Mouse (Mus musculus): ENCODE data around the gene Nhlh1. TPM values are rescaled to one million over a fixed set of nuclear protein-coding genes. Genes with fewer than 3 reads are reported as not detected.

Gene Nhlh1
- total RNA-seq, 2 experiments from 2014 or later, result not detected

DNA sequence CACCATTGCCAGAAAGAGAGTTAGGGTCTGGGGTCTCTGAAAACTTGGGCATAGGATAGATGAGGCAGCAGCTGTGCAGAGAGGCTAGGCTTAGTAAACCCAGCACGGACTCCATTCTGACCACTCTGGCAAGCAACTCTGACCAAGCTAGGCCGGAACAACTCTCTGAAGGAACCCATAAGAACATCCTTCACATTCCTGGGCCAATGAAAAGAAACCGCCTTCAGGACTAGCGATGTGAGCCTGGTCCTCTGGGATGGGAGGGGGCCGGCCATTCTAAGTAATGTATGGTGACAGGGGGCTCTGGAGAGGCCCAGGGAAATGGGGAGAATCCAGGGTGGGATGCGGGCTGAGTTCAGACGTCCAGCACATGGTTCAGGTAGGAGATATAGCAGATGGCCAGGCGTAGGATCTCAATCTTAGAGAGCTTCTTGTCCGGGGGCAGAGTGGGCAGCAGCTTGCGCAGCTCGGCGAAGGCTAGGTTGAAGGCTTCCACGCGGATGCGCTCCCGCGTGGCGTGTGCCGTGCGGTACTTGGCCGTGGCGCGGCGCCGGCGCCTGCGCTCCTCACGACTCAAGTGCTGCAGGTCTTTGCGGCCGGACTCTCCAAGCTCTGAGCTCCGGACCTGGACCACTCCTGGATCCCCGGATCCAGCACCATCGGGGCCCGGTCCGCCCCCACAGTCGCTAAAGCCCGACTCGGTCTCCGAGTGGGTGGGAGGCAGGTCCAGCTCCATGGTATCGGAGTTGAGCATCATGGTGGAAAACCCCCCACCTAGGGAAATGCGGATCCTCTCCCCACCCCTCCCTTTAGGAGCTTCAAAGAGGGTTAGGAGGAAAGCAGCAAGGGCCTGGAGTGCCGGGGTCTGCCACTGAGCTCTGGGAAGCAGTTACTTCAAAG is 3.6 kb downstream of the Nhlh1 start:
- DNase-seq (ENCODE audit: low spot score in 2 of 2), result no peak

DNA sequence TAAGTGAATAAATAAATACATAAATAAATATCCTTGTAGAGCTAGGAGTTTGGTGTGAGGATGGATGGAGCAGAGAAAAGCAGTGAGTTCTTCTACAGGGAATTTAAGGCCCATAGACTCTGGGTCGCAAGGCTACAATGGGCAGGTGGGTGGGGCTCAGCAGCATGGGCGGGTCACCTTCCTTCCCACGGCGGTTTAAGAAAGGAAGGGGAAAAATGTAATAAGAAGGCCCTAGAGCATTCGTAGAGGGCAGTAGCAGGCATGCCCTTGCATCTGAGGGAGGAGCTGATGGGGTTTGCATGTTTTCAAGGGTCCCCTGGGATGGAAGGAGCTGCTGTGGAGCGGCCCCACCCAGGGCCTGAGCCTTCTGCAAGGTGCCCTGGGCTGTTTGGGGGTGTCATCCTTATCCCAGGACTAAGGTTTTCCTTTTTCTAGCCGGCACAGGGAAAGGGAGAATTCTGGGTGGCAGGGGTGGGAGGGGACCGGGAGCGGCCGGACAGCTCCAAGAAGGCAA is 4.5 kb downstream of the Nhlh1 start:
- DNase-seq (ENCODE audit: low spot score in 2 of 2), result no peak

DNA sequence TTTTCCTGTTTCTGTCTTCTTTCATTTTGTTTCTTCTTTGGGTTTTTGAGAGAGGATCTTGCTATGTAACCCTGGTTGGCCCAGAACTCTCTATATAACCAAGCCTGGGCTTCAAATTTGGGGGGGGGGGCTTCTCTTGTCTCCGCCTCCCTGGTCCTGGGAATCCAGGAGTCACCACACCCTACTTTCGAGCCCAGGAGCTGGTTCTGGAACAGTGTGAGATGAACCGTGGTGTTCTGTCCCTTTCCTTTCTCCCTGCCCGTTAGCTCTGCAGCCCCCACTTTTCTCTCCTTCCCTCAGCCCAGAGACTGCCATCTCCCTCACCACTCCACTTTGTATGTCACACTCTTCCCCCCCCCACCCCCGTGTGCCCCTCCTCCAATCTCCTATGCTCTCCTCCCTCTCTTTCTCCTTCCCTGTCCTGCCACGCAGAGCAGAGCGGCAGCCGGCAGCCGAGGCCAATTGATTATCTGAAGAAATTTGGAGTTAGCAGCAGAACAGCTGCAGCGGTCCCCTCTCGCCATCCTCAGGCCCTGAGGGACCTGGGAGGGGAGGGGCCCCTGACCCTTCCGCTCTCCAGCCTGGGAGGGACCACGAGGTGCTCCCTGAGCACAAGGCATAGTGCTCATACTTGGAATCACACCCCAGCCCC is 8.1 kb downstream of the Nhlh1 start:
- no peak for DNase-seq (ENCODE audit: low spot score in 2 of 2)

DNA sequence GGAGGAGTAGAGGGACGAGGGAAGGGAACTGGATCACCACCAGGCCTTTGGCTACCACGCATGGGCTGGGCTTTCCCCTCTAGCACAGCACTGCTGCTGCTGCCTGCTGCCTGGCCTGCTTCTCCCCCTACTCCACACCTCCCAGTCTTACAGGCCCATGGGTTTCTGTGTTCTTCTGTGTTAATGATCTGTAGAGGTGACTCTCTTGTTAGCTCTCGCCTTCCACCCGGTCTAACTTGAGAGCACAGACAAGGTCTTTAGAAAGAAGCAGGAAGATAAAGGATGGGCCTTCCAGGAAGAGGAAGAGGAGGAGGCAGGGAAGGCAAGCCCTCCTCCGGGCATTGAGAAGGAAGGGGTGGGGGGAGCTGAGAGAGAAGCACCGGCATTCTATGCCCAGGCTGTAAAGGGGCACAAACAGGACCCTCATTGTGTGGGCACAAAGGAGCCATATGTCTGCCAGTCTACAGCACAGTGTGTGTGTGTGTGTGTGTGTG is 9.1 kb downstream of the Nhlh1 start:
- DNase-seq (ENCODE audit: low spot score in 2 of 2), result no peak

DNA sequence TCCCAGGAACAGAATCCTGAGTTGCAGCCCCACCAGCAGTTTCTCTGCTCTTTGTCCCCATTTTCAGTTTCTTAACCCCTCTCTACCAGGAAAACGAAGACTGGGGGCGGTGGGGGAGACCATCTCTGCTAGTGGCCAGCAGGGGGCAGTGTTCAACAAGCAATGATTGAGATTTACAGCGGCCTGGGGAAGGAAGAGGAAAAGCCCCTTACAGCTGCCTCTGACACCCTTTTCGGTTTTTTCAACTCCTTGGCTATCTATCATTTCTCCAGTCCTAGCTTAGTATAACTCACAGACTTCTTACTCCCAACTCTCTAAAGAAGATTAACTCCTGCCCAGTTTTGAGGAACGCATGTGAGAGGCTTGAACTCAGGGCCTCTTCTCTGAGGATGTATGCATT is 10.4 kb downstream of the Nhlh1 start:
- peak; percentile 58 to 76 for DNase-seq (ENCODE audit: low spot score in 2 of 2)

DNA sequence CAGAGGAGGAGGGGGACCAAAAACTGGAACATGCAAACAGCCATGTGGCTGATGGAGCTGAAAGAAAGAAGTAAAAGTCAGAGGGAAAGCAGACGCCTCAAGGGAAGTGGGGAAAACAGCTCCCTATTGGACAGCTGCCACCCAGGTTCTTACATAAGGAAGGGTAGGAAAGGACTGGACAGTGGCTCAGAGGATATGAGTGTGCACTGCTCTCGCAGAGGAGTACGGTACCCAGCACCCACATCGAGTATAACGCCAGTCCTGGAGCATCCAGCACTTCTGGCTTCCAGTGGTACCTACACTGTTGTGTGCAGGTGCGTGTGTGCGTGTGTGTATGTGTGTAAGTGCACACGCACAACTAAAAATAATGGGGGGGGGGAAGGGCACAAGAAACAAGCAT is 11.0 kb downstream of the Nhlh1 start:
- no peak for DNase-seq (ENCODE audit: low spot score in 2 of 2)

DNA sequence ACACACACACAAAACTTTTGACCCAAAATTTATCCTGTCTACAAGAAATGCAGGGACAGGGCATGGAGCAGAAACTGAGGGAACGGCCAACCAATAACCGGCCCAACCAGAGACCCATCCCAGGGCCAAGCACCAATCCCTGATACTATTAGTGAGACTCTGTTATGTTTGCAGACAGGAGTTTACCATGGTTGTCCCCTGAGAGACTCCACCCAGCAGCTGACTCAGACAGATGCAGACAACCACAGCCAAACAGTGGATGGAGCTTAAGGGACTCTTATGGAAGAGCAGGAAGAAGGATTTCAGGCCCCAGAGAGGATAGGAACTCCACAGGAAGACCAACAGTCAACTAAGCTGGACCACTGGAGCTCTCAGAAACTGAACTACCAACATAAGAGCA is 27.5 kb downstream of the Nhlh1 start:
- no peak for DNase-seq (ENCODE audit: low spot score in 2 of 2)

DNA sequence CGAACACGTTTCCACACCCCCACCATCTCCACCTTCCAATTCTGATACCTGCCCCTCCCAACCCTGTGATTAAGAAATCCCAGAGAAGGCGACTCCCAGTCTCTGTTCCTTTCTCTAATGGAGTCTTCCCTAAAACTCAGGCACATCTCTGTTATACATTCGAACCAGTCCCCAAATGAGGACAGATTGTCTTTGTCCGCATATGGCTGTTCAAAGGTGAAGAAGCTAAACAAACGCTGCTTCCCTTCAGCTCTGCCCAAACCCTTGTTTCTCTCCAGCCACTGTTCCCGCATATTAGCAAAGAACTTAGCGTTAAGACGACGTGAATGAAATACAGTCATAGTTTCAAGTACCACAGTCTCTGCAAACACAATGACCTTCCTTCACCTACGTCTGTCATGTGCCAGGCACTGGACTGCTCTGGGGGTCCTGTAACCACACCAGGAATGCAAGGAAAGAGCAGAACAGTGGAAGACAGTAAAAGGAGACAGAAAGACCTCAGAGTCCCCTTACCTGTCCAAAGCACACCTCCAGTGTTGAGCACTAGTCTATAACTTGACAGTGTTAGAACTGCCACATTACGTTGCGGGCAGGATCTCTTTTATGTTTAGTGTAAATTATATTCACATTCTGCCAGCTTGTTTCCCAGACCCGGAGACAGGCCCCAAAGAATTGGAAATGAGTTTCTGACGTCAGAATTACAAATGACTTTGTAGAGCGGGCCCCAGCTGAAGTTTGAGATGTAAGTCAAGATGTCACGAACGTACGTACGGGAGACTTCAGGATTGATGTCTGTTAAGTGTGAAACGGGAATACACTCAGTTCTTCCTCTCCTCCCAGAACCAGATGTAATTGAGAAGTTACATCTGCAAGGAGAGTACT is 28.7 kb downstream of the Nhlh1 start, which contains the start of gene Vangl2:
Gene Vangl2 (minus strand): TSS at position 51 of the 882 bp plus-strand sequence.
- DNase-seq (ENCODE audit: low spot score in 2 of 2), result no peak

DNA sequence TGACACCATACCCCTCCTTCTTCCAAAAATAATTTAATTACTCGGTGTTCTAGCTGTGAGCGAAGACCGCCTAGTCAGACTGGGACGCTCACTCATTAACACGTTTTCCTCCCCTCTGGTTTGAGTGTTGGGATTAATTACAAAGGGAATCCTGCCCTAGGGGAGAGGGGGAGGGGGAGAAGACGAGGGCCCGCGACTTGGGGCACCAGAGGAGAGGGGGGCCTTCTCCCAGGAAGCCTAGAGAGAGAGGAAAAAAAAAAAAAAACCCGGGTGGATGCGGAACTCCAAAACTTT is 29.6 kb downstream of the Nhlh1 start:
- DNase-seq (ENCODE audit: low spot score in 2 of 2), result no peak

DNA sequence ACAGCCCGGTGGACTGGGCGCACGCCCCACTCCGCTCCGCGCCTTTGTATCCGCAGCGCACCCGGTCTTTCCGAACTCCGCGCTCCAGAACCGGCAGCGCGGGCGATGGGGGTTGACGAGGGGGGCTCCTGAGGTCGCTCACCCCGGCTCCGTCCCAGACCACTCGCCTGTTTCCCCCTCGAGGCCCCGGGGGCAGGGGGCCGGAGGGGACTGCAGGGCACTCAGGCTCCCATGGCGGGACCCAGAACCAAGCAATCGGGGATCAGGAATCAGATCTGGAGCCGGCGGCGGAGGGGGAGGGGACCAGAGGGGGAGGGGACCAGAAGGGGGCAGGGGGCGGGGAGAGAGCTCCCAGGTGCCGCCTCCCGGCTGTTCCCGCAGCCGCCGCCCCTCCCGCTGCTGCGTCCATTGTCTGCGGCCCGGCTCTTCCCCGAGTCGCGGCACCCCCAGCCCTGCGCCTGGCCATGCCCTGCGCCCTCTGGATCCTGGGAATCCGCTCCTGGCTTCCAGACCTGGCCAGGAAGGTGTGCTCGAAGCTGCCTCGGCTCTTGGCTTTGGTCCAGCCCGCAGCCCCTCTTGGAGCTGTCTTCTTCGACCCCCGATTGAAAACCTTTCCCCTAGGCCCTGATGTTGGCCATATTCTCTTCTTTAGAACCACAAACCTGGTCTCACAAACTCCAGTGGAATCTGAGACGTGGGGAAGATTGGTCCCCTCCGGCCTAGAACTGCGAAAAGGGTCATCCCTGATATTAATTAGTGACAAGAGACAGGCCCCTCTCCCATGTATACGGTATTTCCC is 30.2 kb downstream of the Nhlh1 start:
- DNase-seq (ENCODE audit: low spot score in 2 of 2), result peak; percentile 87 to 89

DNA sequence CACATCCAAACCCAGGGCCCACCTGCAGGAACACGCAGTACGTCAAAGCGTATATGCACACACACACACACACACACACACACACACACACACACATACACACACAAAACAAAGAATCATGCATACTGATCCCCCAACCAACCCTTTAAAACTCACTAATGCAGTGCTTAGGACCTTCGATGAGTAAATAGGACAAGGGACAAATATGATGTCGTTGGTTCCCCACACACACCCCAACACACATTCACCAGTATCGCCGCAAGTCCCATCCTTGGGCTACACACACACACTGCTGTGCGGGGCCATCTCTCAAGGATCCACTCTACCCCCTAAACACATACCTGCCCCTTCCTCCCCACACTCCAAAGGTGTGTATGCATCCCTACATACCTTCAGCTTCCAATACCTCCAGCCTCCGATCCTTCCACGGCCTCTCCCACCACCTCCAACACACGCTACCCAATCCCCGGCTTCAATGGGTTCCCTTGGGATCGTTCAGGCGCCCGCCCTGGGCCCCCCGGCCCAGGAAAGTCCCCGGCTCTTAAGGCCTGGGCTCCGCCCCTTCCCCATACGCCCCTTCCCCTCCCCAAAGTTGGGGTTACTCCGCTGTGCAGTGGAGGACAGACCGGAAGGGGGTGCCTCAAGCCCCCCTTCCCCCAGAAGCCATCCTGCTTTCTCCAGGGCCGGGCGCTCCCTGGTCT is 31.0 kb downstream of the Nhlh1 start:
- DNase-seq (ENCODE audit: low spot score in 2 of 2), result no peak

DNA sequence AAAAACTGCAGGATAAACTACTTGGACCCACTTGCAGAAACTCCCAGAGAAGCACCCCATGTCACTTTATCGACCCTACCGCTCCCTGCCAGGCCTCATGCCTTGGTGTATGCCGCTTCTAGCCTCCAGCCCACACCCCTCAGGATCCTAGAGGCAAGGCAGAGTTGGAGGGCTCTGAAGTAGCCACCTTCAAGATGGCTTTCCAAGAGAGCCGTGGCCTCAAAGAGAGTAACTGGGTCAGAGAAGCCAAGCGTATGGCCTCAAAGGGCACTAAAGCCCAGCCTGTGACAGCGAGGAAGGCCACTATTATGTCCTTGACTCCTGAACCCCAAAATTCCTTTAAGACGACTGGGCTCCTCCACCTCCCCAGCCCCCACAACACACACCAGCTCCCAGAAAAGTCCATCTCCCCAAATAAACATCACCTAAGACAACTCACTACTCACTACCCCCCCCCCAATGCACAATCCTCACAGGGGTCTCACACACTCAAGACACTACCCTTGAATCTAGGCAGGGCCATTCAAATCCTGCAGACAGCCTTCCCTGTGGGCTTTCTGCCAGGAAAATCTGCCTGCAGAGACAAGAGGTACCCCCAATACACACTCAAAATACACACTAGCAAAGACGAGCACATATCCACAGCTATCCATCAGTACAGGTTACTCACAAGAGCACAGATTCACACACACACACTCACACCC is 32.0 kb downstream of the Nhlh1 start:
- DNase-seq (ENCODE audit: low spot score in 2 of 2), result no peak

DNA sequence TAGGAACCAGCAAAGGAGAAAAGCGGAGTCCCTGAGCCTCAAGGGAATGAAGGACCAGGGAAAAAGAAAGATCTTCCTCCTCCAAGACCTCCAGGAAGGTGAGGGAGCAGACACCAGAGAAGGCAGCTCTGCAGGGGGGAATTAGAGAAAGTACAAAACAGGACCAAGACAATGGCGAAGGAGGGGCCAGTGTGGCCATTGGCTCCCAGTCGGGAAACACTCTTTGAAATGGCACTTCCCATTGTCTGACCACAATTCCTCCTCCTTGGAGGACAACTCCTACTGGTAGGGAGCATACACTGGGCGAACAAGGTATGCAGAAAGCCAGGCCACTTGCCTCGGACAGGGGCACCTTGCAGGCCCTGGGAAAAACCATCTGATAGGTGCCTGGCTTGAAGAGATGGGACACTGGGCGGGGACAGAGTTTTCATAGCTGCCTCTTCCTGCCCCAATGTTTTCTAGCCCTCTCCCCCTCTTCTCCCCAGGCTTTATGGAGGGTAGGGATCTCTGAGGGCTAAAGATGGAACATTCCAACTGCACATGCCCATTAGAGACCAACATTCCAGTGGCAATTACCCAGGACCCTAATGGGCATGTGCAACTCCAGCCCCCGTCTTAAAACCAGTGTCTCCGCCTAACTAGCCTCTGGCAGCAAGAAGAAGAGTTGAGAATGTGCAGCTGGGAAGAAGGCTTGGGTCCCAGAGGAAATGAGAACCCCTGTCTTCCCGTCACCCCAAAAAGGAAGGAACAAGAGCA is 33.1 kb downstream of the Nhlh1 start:
- no peak for DNase-seq (ENCODE audit: low spot score in 2 of 2)

DNA sequence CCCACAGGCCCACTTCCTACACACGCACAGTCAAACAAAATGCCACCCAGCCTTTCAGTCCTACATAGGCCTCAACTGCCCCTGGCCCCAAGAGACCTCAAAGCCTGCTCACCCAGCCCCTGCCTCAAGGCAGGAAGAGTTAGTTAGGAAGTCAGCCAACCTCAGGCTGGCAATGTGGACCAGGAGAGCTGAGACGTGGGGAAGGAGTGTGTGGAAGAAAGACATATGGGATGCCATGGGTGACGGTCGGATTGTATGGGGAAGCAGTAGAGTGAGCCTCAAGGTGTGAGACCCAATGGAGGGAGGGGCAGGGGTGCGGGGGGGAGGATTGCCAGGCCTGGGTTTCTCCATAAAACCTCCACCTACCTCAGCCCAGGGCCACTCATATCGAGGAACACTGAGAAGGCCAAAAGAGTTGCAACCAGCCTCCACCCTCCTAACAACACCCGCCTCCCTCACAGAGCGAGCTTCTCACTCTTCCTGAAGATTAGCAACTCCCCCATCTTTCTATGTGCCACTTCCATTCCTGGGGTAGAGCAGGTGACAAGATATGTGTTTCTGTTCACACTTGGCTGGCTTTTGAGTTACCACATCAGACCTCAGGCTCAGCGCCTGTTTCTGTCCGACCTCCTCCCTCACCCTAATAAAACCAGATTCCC is 37.4 kb downstream of the Nhlh1 start:
- no peak for DNase-seq (ENCODE audit: low spot score in 2 of 2)

DNA sequence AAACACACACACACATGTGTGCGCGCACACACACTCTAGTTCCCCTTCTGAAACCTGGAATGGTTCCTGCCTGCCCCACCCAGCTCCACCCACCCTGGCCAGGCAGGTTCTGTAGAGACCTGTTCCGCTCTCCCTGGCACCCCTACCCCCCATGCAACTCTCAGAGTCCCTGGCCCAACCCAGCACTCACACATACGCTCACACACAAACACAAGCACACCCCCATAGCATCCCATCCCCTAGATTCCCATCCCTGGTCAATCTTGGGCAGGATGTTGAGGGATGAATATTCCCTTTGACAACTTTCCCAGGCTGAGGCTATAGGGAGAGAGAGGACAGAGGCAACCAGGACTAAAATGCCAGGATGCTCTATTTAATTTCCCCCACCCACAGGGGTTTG is 38.0 kb downstream of the Nhlh1 start:
- no peak for DNase-seq (ENCODE audit: low spot score in 2 of 2)

DNA sequence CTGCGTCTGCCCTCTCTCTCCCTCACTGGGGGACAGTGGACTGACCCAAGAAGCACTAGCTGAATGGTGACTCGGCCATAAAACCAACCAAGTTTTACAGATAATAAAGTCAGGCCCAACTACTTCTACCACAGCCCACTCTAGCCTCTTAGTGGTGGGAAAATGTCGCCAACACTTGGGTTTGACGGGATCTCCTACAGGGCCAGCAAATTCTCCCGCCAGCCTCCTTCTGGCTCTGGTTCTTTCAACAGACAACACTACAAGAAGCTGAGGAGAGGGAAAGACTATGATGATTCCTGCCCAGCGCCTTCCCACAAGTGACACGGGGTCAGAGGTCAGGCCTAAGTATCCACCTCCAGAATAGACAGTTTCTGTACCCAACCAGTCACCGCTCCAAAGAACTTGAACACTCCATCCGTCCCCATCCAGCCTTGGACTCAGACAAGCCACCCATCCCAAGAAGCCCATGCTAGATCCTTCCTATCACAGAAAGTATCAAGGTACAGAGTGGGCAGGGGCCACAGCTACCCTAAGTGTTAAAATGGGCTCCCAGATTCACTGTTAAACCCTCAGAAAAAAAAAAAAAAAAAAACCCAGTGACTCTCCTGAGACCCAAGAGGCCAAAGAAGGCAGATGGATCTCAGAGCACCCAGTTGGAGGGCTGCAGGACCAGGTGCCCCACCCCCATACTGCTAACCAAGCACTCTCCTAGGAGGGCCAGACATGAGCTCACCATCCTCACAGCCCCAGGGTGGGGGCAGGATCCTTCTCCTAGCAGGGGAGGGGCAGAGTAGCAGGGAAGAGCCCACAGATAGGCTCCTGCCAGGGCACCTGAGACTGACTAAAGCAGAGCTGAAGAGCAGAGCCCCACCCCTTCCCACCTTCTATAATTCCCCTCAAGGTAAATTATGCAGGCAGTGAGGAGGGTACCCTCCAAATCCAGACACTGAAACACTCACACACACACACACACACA is 38.7 kb downstream of the Nhlh1 start:
- DNase-seq (ENCODE audit: low spot score in 2 of 2), result no peak

All from gastrocnemius, postnatal 4 days (tissue).